Mouse (Mus musculus): ENCODE measurements around the gene Aurkaip1. TPM values are rescaled to one million over a fixed set of nuclear protein-coding genes. Genes with fewer than 3 reads are reported as not detected.
"Not testable (repeated sequence)": the region's sequence is repeated elsewhere in the genome, so short reads cannot be mapped to it uniquely, and the experiment has no call there.

Gene Aurkaip1
- 170 and 178 TPM in 2 replicates for polyA plus RNA-seq (2016; fragmentation: Nextera tagmentation; extraction: Ambion mirVana)

DNA sequence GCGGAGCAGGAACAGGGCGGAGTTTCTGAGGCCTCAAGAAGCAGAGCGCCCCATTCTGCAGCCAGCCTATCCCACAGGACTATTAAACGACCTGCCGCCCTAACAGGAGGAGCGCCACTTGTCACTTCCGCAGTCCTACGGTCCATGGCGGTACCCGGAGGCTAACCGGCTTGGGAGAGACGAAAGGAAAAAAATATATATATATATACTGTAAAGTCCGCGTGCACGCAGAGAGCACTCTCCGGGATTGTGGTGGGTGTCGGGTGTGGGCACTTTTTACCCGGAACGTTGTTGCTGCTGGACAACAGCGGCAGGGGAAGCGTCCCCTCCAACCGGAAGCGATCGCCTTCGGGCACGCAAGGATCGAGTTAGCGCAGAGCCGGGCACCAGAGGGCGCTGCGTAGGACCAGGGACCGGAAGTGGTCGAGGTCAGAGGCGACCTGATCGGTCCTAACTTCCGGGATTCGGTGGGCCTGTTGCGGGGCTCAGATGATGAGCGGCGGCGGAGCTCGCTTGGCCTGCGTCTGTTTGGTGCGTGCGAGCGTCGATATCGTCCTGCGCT lies at the start of gene Aurkaip1:
Aurkaip1 (plus strand) TSS at position 68 of the 562 bp plus-strand sequence.
- peak within 1 kb of the TSS; percentile 93 for H3K4me3 ChIP-seq
- peak; percentile 97 for DNase-seq (ENCODE audit: low spot score)
- no peaks in the 10 kb centered on the region for H3K27me3 ChIP-seq (replicated peaks; ENCODE audit: low read depth, poor library complexity, severe bottlenecking)
- peak within 1 kb of the TSS; percentile 86 for H3K27ac ChIP-seq (replicated peaks)
- peaks cover 57% of the 10 kb centered on the region for H3K36me3 ChIP-seq (replicated peaks)
- peaks cover 24% of the 10 kb centered on the region for H3K4me1 ChIP-seq
- H3K9me3 ChIP-seq, result no peaks in the 10 kb centered on the region
- under 1% methylated on average over 49 of the region's 49 CpGs for WGBS

DNA sequence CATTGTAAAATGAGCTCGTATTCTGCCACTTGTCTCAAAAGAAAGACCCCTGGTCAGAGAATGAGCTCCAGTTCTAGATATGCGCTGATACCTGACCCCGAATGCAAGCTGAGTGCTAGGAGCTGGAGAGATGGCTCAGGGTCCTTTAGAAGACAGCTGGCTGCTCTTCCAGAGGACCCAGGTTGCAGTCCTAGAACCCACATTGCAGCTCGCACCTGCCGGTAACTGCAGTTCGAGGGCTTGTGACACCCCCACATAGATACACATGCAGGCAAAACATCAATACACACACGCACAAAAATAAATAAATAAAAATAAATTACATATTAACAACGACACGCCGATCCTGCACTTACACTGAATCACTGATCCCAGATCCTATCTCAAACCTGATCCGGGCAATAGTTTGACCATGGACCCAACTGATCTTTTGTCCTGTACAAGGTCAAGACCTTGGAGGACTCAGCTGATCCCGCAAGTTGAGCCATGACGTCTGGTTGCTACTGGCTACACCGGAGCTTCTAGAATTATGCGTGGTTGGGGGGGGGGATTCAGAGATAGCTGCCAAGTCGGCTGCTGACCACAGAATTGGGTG lies 47.5 kb upstream of the Aurkaip1 start:
- DNase-seq (ENCODE audit: low spot score), result no peak
- H3K9me3 ChIP-seq, result no peaks in the 10 kb centered on the region
- peak overlapping the region; percentile 82 for H3K4me3 ChIP-seq
- peaks cover 34% of the 10 kb centered on the region for H3K4me1 ChIP-seq
- H3K27me3 ChIP-seq (replicated peaks; ENCODE audit: low read depth, poor library complexity, severe bottlenecking), result no peaks in the 10 kb centered on the region
- H3K36me3 ChIP-seq (replicated peaks), result no peaks in the 10 kb centered on the region
- H3K27ac ChIP-seq (replicated peaks), result peak overlapping the region; percentile 94
- WGBS, result 49% methylated on average over 16 of the region's 16 CpGs

DNA sequence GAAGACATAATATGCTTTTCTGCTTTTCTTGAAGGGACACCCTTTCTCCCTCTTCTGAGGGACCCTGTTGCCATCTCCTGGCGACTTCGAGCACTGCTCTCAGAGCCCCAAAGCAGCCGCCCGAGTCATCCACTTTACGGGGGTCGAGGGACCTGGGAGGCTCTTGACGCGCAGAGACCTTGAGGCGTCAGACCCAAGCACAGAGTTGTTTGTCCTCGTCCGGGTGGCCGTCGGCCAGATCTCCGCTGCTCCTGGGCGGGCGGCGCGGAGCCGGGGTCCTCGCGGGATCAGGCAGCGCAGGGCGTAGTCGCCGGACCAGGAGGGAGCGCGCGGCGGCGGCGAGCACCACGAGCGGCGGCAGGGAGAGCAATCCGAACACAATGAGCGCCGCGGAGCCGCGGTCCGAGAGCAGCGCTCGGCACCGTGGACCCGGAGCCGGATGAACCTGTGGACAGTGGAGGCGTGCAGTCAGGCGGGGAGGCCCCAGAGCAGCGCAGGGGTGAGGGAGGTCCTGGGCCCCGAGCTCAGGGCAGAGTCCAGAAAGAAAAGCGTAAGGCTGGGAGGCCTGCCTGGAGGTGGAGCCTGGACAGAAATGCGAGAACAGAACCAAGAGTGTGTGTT lies 46.9 kb upstream of the Aurkaip1 start:
- DNase-seq (ENCODE audit: low spot score), result peak; percentile 84
- Histone ChIP-seq H3K4me1 (peaks cover 34% of the 10 kb centered on the region), H3K9me3 (no peaks in the 10 kb centered on the region), H3K4me3 (peak overlapping the region; percentile 82), H3K27ac (replicated peaks) (peak overlapping the region; percentile 94), H3K27me3 (replicated peaks; ENCODE audit: low read depth, poor library complexity, severe bottlenecking) (no peaks in the 10 kb centered on the region), H3K36me3 (replicated peaks) (no peaks in the 10 kb centered on the region)
- under 1% methylated on average over 52 of the region's 52 CpGs for WGBS

DNA sequence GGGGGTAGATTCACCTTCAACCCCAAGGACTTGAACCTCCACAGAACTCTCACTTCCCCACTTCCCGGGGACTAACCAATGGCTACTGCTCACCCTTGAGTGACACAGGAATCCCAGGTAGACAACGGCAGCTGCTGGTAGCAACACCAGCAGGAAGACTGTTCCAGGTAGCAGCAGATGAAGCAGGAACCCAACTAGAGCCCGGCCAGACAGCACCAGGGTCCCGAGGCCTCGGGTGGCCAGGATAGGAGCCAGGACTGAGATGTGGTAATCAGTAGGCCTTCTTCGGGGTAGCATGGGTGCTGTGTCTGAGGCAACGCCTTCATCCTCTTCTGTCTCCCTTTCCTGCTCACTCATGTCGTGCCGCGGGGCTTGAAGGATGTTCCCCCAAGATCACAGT lies 45.8 kb upstream of the Aurkaip1 start:
- Histone ChIP-seq H3K9me3 (no peaks in the 10 kb centered on the region), H3K4me3 (peak overlapping the region; percentile 82; the same call in 1 of the 2 replicates), H3K27me3 (replicated peaks; ENCODE audit: low read depth, poor library complexity, severe bottlenecking) (no peaks in the 10 kb centered on the region; the same call in 1 of the 2 replicates), H3K27ac (replicated peaks) (peak overlapping the region; percentile 94), H3K36me3 (replicated peaks) (no peaks in the 10 kb centered on the region), H3K4me1 (peaks cover 31% of the 10 kb centered on the region)
- 75% methylated on average over 10 of the region's 10 CpGs for WGBS
- DNase-seq (ENCODE audit: low spot score), result no peak

DNA sequence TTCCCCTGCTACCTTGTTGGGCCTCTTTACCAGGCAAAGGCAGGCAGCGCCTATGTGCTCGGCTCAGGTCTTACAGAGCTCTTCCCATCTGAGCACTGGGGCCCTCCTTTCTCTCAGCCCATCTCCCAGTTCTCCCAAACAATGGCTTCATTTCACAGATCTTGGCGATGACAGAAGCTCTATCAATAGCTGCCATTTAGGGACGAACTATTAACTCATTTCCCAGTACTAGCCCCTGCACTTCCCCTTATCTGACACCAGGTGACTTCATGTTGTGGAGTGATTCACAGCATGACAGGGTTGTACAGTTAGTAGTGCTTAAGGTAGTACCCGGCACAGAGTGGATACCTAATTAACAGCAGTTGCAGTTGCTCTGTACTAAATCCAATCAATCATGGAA lies 45.3 kb upstream of the Aurkaip1 start, which contains the start of gene Tmem88b:
Tmem88b (minus strand) TSS at position 56 of the 400 bp plus-strand sequence.
- DNase-seq (ENCODE audit: low spot score), result no peak
- H3K27me3 ChIP-seq (replicated peaks; ENCODE audit: low read depth, poor library complexity, severe bottlenecking), result no peaks in the 10 kb centered on the region; the same call in 1 of the 2 replicates
- H3K36me3 ChIP-seq (replicated peaks), result no peaks in the 10 kb centered on the region
- H3K27ac ChIP-seq (replicated peaks), result peak within 1 kb of the TSS; percentile 94
- peak within 1 kb of the TSS; percentile 82 for H3K4me3 ChIP-seq
- H3K4me1 ChIP-seq, result peaks cover 27% of the 10 kb centered on the region
- WGBS, result 65% methylated on average over 5 of the region's 5 CpGs
- no peaks in the 10 kb centered on the region for H3K9me3 ChIP-seq

DNA sequence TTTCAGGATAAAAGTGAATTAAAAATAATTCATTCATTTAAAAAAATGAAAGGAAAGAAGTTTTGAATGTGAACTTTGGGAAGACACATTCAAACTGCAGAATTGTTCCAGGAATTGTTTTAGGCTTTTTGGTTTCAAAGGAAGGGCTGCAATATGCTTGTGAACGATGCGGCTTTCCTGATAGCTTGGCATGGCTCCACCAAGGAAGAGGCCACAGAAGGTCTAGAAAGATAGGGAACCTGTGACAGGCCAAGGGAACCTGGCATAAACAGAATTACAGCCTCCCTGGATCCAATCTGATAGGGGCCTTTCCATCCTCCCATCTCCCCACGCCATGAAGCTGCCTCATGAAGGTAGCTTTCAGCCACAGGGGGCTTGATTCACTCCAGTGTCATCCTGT lies 42.8 kb upstream of the Aurkaip1 start:
- Histone ChIP-seq H3K9me3 (no peaks in the 10 kb centered on the region), H3K27me3 (replicated peaks; ENCODE audit: low read depth, poor library complexity, severe bottlenecking) (peaks cover 11% of the 10 kb centered on the region; the same call in 1 of the 2 replicates), H3K36me3 (replicated peaks) (no peaks in the 10 kb centered on the region), H3K4me1 (peaks cover 23% of the 10 kb centered on the region), H3K4me3 (no peak overlapping the region), H3K27ac (replicated peaks) (no peak overlapping the region)
- DNase-seq (ENCODE audit: low spot score), result no peak
- 80% methylated on average over 3 of the region's 3 CpGs for WGBS

DNA sequence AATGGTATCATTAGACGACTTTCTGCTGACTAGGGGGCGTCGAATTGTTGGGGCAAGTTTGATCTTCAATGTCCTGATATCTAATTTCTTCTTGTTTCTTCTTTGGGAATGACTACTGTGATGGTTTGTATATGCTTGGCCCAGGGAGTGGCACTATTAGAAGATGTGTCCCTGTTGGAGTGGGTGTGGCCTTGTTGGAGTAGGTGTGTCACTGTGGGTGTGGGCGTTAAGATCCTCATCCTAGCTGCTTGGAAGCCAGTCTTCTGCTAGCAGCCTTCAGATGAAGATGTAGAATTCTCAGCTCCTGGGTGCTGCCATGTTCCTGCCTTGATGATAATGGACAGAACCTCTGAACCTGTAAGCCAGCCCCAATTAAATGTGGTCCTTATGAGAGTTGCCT lies 42.2 kb upstream of the Aurkaip1 start:
- H3K4me3 ChIP-seq; DNase-seq (ENCODE audit: low spot score); H3K9me3 ChIP-seq; H3K36me3 ChIP-seq (replicated peaks); H3K27ac ChIP-seq (replicated peaks): not testable (repeated sequence)
- Histone ChIP-seq H3K27me3 (replicated peaks; ENCODE audit: low read depth, poor library complexity, severe bottlenecking) (peaks cover 11% of the 10 kb centered on the region; the same call in 1 of the 2 replicates), H3K4me1 (peaks cover 18% of the 10 kb centered on the region)
- WGBS, result 81% methylated on average over 4 of the region's 4 CpGs

DNA sequence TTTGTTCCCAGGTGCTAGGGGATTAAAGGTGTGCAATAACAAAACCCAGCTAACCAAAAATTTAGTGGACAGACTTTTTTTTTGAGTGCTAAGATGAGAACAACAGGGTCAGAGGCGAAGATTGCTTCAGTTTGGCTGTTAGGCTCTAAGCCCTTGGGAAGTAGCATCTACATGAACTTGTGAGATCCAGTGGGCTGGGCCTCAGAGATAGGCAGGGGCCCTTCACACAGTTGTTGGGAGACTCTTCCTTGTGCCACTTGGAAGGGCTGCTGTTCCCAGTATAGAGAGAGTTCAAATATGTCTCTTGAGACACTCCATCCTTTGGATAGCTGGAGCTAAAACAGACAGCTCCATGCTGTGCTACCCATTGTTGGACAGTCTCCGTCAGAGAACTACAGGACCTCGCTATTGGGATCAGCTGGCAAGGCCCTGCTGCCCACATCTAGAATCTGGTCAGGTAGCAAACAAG lies 41.0 kb upstream of the Aurkaip1 start, which contains the start of gene Ankrd65:
Ankrd65 (plus strand) TSS at position 419 of the 469 bp plus-strand sequence.
- H3K27me3 ChIP-seq (replicated peaks; ENCODE audit: low read depth, poor library complexity, severe bottlenecking), result peaks cover 11% of the 10 kb centered on the region; the same call in 1 of the 2 replicates
- peaks cover 8% of the 10 kb centered on the region for H3K4me1 ChIP-seq
- no peaks in the 10 kb centered on the region for H3K36me3 ChIP-seq (replicated peaks)
- no peaks in the 10 kb centered on the region for H3K9me3 ChIP-seq
- H3K27ac ChIP-seq (replicated peaks), result no peak within 1 kb of the TSS; the same call in 1 of the 2 replicates
- 86% methylated on average over 3 of the region's 3 CpGs for WGBS
- DNase-seq (ENCODE audit: low spot score), result no peak
- no peak within 1 kb of the TSS for H3K4me3 ChIP-seq

DNA sequence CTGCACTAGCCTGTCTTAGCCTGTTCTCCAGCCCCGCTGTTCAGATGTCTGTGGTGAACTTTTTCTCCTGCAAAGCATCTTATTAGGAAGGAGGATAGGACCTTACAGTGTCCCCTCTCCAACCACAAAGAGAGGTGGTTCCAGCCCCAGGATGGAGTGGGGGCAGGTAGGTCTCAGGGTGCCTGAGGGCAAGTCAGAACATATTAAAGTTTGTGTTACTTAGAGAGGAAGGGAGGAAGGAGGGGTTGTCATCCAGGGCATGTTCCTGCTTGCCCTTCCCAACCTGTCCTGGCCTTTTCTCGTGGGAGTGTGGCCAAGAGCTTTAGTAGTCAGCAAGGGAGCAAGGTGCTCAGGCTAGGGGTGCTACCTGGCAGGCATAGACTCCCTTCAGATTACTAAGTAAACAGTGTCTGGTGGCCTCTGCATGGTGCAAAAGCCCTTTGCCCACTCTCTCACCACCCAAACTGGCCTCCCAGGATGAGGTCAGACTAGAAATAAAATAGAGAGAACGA lies 40.4 kb upstream of the Aurkaip1 start:
- H3K27me3 ChIP-seq (replicated peaks; ENCODE audit: low read depth, poor library complexity, severe bottlenecking), result peaks cover 11% of the 10 kb centered on the region; the same call in 1 of the 2 replicates
- no peaks in the 10 kb centered on the region for H3K36me3 ChIP-seq (replicated peaks)
- no peak overlapping the region for H3K4me3 ChIP-seq
- no peak for DNase-seq (ENCODE audit: low spot score)
- H3K4me1 ChIP-seq, result peaks cover 1% of the 10 kb centered on the region; the same call in 1 of the 2 replicates
- H3K9me3 ChIP-seq, result no peaks in the 10 kb centered on the region
- WGBS, result 73% methylated on average over 3 of the region's 3 CpGs
- no peak overlapping the region; the same call in 1 of the 2 replicates for H3K27ac ChIP-seq (replicated peaks)

DNA sequence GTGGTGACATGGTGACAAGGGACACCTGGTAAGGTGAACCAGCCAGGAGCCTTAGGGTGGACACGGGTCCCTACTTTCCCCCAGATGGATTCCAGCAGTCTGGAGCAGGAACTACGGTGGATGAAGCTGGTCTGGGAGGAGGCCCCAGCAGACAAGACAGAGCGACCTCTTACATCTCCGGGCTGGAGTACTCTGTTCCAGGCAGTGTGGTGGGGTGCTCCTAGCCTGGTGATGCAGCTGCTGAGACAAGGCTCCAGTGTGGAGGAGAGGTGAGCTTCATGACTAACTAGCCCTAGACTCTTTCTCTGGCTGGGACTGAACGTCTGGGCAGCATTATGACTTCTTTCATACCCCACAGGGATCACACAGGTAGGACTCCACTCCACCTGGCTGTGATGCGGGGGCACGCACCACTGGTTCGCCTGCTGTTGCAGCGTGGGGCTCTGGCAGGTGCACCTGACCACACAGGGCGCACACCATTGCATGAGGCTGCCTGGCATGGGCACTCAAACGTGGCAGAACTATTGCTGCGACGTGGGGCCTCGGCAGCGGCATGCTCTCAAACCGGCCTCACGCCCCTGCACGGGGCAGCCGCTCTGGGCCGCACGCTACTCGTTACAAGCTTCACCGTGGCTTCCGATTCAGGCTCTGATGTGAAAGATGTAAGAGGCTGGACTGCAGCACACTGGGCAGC lies 39.7 kb upstream of the Aurkaip1 start:
- Histone ChIP-seq H3K36me3 (replicated peaks) (no peaks in the 10 kb centered on the region), H3K4me1 (no peaks in the 10 kb centered on the region), H3K4me3 (no peak overlapping the region), H3K27me3 (replicated peaks; ENCODE audit: low read depth, poor library complexity, severe bottlenecking) (peaks cover 11% of the 10 kb centered on the region; the same call in 1 of the 2 replicates), H3K9me3 (no peaks in the 10 kb centered on the region), H3K27ac (replicated peaks) (no peak overlapping the region; the same call in 1 of the 2 replicates)
- no peak for DNase-seq (ENCODE audit: low spot score)
- WGBS, result 75% methylated on average over 24 of the region's 24 CpGs

DNA sequence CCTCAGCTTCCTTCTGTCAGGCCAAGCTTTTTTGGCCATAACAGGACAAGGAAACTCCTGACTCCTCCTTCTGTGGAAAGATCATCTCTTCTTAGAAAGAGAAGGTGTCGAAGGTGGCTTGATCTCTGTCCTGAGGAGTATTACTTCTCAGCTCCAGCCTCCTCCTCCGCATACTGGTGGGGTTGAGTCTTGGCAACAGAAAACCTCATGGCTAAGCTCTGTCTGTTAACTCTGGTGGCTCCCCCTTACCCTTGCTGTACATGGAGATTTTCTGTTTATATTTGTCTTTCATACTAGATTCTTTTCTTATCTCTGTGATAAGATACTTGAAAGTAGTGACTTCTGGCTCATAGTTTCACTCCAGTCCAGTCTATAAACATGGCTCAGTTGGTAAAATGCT lies 37.3 kb upstream of the Aurkaip1 start:
- no peaks in the 10 kb centered on the region for H3K36me3 ChIP-seq (replicated peaks)

DNA sequence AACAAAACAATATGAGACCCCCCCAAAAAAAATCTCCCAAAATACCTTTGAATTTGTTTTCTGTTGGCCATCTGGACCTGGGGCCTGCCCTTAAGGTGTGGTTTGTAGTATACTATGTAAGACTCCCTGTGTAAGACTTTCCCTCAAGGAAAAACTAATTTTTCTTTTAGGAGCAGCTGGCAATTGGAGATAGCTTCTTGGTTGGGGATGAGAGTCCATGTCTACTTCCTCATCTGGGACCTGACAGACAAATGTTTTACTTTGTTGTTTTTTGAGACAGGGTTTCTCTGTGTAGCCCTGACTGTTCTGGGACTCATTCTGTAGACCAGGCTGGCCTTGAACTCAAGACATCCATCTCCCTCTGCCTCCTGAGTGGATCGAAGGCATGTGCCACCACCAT lies 29.0 kb upstream of the Aurkaip1 start:
- peaks cover 18% of the 10 kb centered on the region for H3K4me1 ChIP-seq
- DNase-seq (ENCODE audit: low spot score), result no peak
- H3K36me3 ChIP-seq (replicated peaks), result peaks cover 22% of the 10 kb centered on the region
- no peak overlapping the region for H3K4me3 ChIP-seq
- no peak overlapping the region for H3K27ac ChIP-seq (replicated peaks)
- H3K9me3 ChIP-seq, result no peaks in the 10 kb centered on the region
- H3K27me3 ChIP-seq (replicated peaks; ENCODE audit: low read depth, poor library complexity, severe bottlenecking), result no peaks in the 10 kb centered on the region
- 96% methylated on average over 1 of the region's 1 CpGs for WGBS

More for the DNA sequence above, 37.3 kb upstream of the Aurkaip1 start:
- no peak overlapping the region for H3K4me3 ChIP-seq
- no peak for DNase-seq (ENCODE audit: low spot score)
- H3K9me3 ChIP-seq, result no peaks in the 10 kb centered on the region
- no peaks in the 10 kb centered on the region for H3K4me1 ChIP-seq
- peaks cover 11% of the 10 kb centered on the region; the same call in 1 of the 2 replicates for H3K27me3 ChIP-seq (replicated peaks; ENCODE audit: low read depth, poor library complexity, severe bottlenecking)
- WGBS, result 85% methylated on average over 2 of the region's 2 CpGs
- H3K27ac ChIP-seq (replicated peaks), result no peak overlapping the region
